Mouse (Mus musculus) heart, postnatal 14 days (tissue): ENCODE measurements at regions not wholly inside any gene's neighbourhood (a gene's known extent, or its start where the extent isn't known, plus 50 kb on each side); places are given as distances from the start of the nearest gene placed in this dataset.

Source experiments
- DNase-seq, 2 experiments: peaks; one replicate each; pipeline ENCODE4 v3.0.0; 2021 to 2022
- intact Hi-C: fragments of 180-260 bp; cut with DNase I; formaldehyde crosslinking; loops from one replicate; pipeline ENCODE4 v1.15.1; 2025

- intact Hi-C loops = no loop called here
- no peak for DNase-seq
Observed at GRCm38 (mm10) chr16:13204948-13205470, 51.3 kb upstream of the Mrtfb start.

GRCm38 (mm10) chr16:13205855-13206254 is 50.4 kb upstream of the Mrtfb start:
- intact Hi-C loops = no loop called here
- peak; percentile 27 to 33 for DNase-seq
